Mouse (Mus musculus) megakaryocyte-erythroid progenitor cell, adult 5-6 weeks (primary cell): ENCODE results near the gene Nxt1. TPM values are rescaled to one million over a fixed set of nuclear protein-coding genes. Genes with fewer than 3 reads are reported as not detected.

Experiments used
- ATAC-seq: replicated peaks from 2 replicates; pipeline ENCODE4 v1.8.0; 2016; ENCODE audit warnings: mild to moderate bottlenecking, inconsistent platforms; ENCODE audit not compliant: severe bottlenecking, poor library complexity, low FRiP score, low TSS enrichment
- total RNA-seq, 2 experiments: library from RNA; stranded (forward) in 1 of 2; stranded (reverse) in 1 of 2; fragments of 200-1000, 215-1000 nt in 1 of 2; fragments of >200 nt in 1 of 2; fragmentation: Nextera tagmentation in 1 of 2; gene quantifications; 2 replicates each; pipeline ENCODE4 v1.2.3; 2014 to 2017

The Nxt1 gene
- total RNA-seq, 2 experiments from 2014 or later, result 29.0 to 72.0 TPM

DNA sequence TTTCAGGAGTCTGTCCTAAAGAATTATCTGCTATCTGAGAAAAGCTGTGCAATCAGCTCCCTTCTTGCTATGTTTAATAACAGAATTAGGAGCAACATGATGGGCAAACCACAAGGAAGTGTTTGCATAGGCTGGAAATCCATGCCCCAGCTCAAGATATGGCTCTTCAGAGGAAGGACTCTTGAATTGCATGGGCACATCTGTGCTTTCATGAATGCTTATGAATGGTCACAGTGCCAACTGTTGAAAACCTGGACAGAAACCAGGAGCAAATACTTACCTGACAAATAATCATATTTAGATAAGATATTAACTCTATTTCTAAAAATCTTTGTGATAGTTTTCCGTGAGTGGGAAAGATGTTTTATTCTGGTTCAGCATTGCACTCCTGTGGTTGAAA, 14.5 kb downstream of the Nxt1 start:
- no peak for ATAC-seq

DNA sequence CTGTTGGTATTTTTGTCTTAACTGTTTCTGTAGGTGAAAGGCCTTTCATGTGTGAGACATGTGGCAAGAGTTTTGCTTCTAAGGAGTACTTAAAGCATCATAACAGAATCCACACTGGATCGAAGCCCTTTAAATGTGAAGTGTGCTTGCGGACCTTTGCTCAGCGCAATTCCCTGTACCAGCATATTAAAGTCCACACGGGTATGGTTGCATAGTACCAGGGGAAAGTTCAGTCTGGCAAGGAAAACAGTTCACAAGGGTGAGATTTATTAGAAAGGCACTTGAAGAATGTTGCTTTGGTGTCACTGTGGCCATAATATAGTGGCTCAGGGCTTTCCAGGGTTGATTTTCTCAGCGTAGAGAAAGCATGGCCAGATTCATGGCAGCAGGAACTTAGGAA, 15.6 kb downstream of the Nxt1 start:
- ATAC-seq, result no peak

DNA sequence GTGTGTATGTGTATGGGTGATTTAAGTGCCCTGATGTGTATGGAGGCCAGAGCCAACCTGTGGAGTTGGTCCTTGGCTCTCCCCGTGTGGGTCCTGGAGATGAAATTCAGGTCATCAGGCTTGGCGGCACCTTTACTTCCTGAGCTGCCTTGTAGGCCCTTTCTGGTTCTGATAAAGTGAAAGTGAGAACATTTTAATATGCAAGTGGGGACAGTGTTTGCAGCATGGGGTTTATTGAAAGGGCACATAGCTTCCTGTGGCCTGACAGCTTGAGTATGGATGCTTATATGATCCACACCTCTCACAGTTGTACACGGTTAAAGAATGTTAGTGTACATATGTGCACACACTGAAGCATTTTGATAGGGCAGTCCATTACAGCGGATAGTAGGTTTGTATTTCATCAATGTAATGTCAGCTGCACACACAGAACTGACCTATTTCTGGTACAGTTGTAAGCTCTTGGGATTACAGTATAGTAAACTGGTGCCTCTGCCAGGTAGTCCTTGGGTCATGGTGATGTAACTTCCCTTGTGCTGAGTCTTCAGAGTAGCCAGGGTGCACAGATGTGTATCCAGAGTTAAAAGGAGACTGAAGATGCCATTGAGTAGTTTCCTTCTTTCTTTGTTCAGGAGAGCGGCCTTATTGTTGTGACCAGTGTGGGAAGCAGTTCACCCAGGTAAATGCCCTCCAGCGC, 17.2 kb downstream of the Nxt1 start:
- no peak for ATAC-seq

DNA sequence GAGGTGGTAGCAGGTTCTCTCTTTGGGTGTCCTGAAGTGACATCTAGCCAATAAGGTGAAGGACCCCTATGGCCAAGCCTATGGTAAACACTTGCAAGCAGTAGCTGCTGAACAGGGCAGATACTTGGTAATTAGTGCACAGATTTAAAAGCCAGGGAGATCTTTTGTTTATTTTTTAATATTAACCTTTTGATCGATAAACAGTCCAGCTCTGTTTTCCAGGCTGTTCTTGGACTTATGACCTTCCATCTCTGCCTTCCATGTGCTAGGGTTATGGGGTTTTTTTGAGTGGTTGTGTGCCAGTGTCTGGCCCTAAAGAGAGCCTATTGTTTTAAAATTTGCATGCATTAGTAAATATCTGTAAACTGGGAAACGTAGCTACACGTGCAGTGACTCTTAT, 17.9 kb downstream of the Nxt1 start:
- no peak for ATAC-seq

DNA sequence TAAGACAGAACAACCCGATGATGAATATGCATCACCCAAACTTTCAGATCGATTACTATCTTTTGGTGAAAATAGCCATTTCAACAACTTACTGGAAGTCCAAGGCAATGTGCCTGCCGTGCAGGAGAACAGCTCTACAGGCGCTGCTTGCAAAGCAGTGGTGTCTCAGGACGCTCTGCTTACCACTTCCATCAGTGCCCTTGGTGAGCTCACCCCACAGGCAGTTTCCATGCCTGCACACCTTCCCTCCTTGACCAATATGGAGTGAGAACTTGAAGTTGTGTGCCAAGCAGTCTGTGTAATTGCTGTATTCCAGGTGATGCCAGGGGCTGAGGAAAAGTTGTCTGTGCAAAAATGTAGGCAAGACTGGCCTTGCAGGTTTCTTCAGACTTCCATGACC, 18.4 kb downstream of the Nxt1 start:
- ATAC-seq, result no peak

DNA sequence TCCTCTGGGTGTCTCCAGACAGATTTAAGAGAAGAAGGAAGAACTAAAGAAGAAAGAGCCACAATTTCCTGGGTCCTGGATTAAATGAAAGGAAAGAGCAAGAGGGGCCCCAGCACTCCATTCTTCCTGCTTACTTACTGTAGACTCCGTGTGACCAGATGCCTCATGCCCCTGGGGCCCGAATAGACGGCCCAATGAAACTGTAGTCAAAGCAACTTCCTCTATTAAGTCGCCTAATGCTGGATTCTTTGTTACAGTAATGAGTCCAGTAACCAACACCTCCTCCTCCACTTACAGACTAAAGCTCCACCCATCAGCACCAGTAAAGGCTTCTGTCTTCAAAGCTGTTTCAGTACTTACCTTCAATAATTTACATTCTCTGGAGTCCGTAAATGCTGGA, 26.2 kb downstream of the Nxt1 start:
- no peak for ATAC-seq

DNA sequence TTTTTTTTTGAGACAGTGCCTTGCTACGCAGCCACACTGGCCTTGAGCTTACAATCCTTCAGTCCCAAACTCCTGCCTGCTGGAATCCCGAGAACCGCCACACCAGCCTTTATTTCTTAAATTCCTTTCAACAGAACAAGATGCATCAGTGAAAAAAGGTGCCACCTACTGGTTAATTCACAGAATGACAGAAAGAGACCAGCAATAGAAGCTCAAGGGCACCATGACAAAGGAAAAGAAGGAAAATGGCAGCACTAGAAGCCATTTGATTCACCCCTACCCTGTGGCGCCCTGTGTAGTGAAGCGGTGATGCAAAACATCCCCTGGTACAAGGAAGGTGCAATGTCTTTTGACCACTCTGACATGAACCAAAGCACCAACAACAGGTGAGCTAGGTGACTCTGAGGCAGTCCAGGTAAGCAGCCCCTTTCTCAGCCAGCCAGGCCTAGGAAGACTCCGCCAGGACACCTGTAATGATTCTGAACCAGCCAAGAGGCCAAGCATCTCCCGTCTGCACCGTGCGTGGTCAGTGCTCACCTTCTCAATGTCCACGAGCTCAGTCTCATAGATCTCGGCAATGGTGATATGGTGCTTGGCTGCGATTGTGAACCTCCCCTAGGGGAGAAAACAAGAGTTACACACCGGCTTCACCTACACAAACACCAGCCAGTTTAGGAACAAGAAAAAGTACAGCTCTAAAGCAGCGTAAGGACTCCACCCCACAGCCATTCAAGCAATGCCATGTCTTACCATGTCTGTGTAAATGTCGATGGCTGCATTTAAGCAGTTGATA, 34.2 kb downstream of the Nxt1 start:
- peak; percentile 86 for ATAC-seq

DNA sequence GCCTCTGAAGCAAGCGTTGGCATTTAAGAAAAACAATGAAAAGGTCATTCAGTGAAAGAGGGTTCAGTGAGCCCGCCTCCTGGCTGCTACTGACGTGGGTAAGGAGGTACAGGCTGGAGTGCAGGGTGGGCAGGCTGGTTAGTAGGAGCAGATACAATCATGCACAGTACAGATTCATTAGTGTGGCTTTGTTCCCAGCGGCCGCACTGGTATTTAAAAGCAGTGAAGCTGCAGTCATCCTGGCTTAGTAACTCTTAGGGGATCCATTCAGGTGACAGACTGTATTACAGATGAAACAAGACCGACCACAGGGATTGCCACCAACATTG, 34.8 kb downstream of the Nxt1 start:
- no peak for ATAC-seq

DNA sequence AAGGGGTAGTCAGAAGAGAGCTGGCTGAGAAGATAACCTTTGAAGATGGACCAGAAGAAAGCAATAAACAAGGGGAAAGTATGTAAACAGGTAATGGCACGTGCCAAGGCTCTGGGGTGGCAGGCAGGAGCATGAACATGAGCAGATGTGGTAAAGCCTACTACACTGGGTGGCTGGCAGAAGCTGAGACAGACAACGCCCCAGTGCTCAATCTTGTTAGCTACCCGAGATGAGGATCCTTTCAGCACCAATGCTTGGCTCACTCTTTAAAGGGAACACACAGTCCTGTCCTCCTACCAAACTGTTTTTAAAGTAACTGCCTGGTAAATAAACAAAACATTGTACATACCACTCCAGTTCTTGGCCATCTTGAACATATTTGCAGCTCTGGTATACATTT, 39.9 kb downstream of the Nxt1 start:
- no peak for ATAC-seq

DNA sequence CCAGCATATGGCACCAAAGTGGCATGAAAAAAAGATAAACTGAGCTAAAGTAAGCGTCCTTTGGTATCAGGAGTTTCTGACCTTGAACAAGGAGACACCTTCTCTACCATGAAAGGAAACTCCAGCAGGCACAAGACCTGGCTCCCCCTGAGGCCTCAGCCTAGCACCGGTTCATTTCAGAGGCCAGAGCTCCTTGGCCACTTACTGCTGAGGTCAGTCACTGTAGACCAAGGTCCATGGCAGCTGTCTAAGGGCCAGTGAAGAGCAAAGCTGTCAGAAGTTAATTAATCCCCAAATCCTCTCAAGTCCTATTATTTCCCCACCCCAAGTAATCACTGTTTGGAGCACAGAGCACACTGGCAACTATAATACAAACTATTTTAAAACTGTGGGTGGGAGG, 44.7 kb downstream of the Nxt1 start:
- no peak for ATAC-seq

DNA sequence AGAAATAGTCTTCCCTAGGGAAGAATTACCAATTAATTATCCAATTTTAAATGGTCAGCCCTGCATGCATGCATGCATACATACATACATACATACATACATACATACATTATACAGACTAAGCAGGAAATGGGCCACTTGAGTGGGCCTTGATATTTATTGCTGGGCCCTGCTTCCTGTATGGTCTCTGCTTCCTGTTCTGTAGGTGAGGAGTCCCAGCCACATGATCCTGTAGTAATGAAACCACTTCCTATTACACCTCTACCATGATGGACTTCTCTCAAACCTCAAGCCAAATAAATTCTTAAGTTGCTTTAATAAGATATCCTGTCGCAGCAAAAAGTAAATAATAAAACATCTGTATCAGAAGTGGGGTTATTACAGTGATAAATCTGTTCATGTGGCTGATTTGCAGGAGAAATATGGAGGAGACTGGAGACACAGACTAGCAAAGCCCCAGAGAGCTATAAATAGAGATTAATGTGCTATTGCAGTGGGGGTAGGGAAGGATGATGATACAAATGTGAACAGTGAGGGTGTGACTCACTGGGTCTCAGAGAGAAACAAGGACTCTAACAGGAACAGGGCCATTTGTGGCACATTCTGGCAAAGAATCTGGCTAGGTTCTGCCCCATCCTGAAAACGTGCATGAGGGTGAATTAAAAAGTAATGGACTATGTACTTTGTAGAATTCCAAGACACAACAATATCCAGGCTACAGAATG, 47.0 kb downstream of the Nxt1 start:
- no peak for ATAC-seq

Other genes with a start within 250 kb of the Nxt1 start
- 4.0 and 7.3 TPM in 2 replicates for gene Cd93, start 229.0 kb upstream of the Nxt1 start, total RNA-seq (2014; fragmentation: Nextera tagmentation)
- gene Cd93, start 229.0 kb upstream of the Nxt1 start, total RNA-seq (2017), result 3.9 and 13.0 TPM in 2 replicates
- 13.4 and 13.5 TPM in 2 replicates for gene Gzf1, start 8.4 kb downstream of the Nxt1 start, total RNA-seq (2014; fragmentation: Nextera tagmentation)
- 13.5 and 14.1 TPM in 2 replicates for gene Gzf1, start 8.4 kb downstream of the Nxt1 start, total RNA-seq (2017)
- gene Napb, start 59.9 kb downstream of the Nxt1 start, total RNA-seq (2014; fragmentation: Nextera tagmentation), result 0.98 and 1.7 TPM in 2 replicates
- gene Napb, start 59.9 kb downstream of the Nxt1 start, total RNA-seq (2017), result 0.23 TPM in 1 of 2 replicates, not detected in the other
- not detected in 2 replicates for gene Cstl1, start 77.8 kb downstream of the Nxt1 start, total RNA-seq (2014; fragmentation: Nextera tagmentation)
- not detected in 2 replicates for gene Cstl1, start 77.8 kb downstream of the Nxt1 start, total RNA-seq (2017)
- not detected in 2 replicates for gene Cst11, start 98.9 kb downstream of the Nxt1 start, total RNA-seq (2014; fragmentation: Nextera tagmentation)
- not detected in 2 replicates for gene Cst11, start 98.9 kb downstream of the Nxt1 start, total RNA-seq (2017)
- gene 8030411F24Rik, start 109.4 kb downstream of the Nxt1 start, total RNA-seq (2014; fragmentation: Nextera tagmentation), result not detected in 2 replicates
- gene 8030411F24Rik, start 109.4 kb downstream of the Nxt1 start, total RNA-seq (2017), result not detected in 2 replicates
- not detected in 2 replicates for gene Cst12, start 116.8 kb downstream of the Nxt1 start, total RNA-seq (2014; fragmentation: Nextera tagmentation)
- gene Cst12, start 116.8 kb downstream of the Nxt1 start, total RNA-seq (2017), result not detected in 2 replicates
- gene Cst8, start 126.2 kb downstream of the Nxt1 start, total RNA-seq (2014; fragmentation: Nextera tagmentation), result not detected in 2 replicates
- not detected in 2 replicates for gene Cst8, start 126.2 kb downstream of the Nxt1 start, total RNA-seq (2017)
- gene Cst13, start 147.5 kb downstream of the Nxt1 start, total RNA-seq (2014; fragmentation: Nextera tagmentation), result not detected in 2 replicates
- gene Cst13, start 147.5 kb downstream of the Nxt1 start, total RNA-seq (2017), result not detected in 2 replicates
- not detected in 2 replicates for gene Cst9, start 162.5 kb downstream of the Nxt1 start, total RNA-seq (2014; fragmentation: Nextera tagmentation)
- gene Cst9, start 162.5 kb downstream of the Nxt1 start, total RNA-seq (2017), result not detected in 2 replicates
- gene 9230104L09Rik, start 192.4 kb downstream of the Nxt1 start, total RNA-seq (2014; fragmentation: Nextera tagmentation), result not detected in 2 replicates
- not detected in 2 replicates for gene 9230104L09Rik, start 192.4 kb downstream of the Nxt1 start, total RNA-seq (2017)
- 63.1 and 74.4 TPM in 2 replicates for gene Cst3, start 203.1 kb downstream of the Nxt1 start, total RNA-seq (2014; fragmentation: Nextera tagmentation)
- gene Cst3, start 203.1 kb downstream of the Nxt1 start, total RNA-seq (2017), result 114 and 133 TPM in 2 replicates